Mouse (Mus musculus): ENCODE results near the gene Gnpat. TPM values are rescaled to one million over a fixed set of nuclear protein-coding genes. Genes with fewer than 3 reads are reported as not detected.

The Gnpat gene
- total and polyA plus RNA-seq, 3 experiments: 74.3 to 637 (median 117) TPM

- no peak for DNase-seq (ENCODE audit: low read depth, low spot score)
- H3K4me1 ChIP-seq (ENCODE audit: control insufficient read depth in 1 of 2, insufficient read depth in 2 of 2, low read length in 2 of 2): peaks cover 4 to 13% of the 10 kb centered on the region in 2 experiments
- H3K27ac ChIP-seq (ENCODE audit: control insufficient read depth, low read depth, low read length): no peak overlapping the region
- H3K9ac ChIP-seq (ENCODE audit: control insufficient read depth, low read depth, low read length, poor library complexity, severe bottlenecking): no peak overlapping the region
- peaks cover 3 to 14% of the 10 kb centered on the region in 2 experiments for H3K36me3 ChIP-seq (ENCODE audit: control insufficient read depth in 1 of 2, insufficient read depth in 2 of 2, low read length in 2 of 2)
- TF ChIP-seq CTCF (IDR thresholded peaks at IDR 0.05 in 2 of 3, conservative IDR thresholded peaks at IDR 0.05 in 1 of 3; ENCODE audit: control insufficient read depth in 1 of 3, insufficient read depth in 1 of 3, low read depth in 2 of 3, low read length in 3 of 3, poor library complexity in 1 of 3, severe bottlenecking in 1 of 3) (no peak), GATA1 (IDR thresholded peaks at IDR 0.05; ENCODE audit: low read depth, low read length) (no peak), MYC (IDR thresholded peaks at IDR 0.05; ENCODE audit: low read depth, low read length) (no peak), MAX (IDR thresholded peaks at IDR 0.05; ENCODE audit: low read length) (no peak), ETS1 (IDR thresholded peaks at IDR 0.05; ENCODE audit: low read depth, low read length) (no peak), ZNF384 (IDR thresholded peaks at IDR 0.05; ENCODE audit: low read depth, low read length) (no peak), EP300 (IDR thresholded peaks at IDR 0.05; ENCODE audit: low read depth in 1 of 2, low read length in 2 of 2) (no peak), RAD21 (IDR thresholded peaks at IDR 0.05; ENCODE audit: low read depth, low read length) (no peak), TBP (IDR thresholded peaks at IDR 0.05; ENCODE audit: low read depth, low read length) (no peak), NRF1 (IDR thresholded peaks at IDR 0.05; ENCODE audit: insufficient read depth, low read depth, low read length, poor library complexity, severe bottlenecking) (no peak), TCF12 (IDR thresholded peaks at IDR 0.05; ENCODE audit: low read depth, low read length) (no peak), POLR2AphosphoS2 (IDR thresholded peaks at IDR 0.05; ENCODE audit: low read length) (no peak), BHLHE40 (IDR thresholded peaks at IDR 0.05; ENCODE audit: borderline replicate concordance, low read depth, low read length) (no peak), E2F4 (IDR thresholded peaks at IDR 0.05; ENCODE audit: borderline replicate concordance, low read depth, low read length) (no peak), GABPA (IDR thresholded peaks at IDR 0.05; ENCODE audit: low read depth, low read length) (no peak), MEF2A (IDR thresholded peaks at IDR 0.05; ENCODE audit: extremely low read depth, insufficient replicate concordance, low read depth, low read length, poor library complexity, severe bottlenecking) (no peak), JUND (IDR thresholded peaks at IDR 0.05; ENCODE audit: low read depth, low read length) (no peak)
- H3K9me3 ChIP-seq (replicated peaks; ENCODE audit: insufficient read depth, low read length): no peaks in the 10 kb centered on the region
- H3K79me2 ChIP-seq (ENCODE audit: control insufficient read depth, insufficient read depth, low read length, poor library complexity): peaks cover 23% of the 10 kb centered on the region; the same call in 1 of the 2 replicates
- no peaks in the 10 kb centered on the region for H3K27me3 ChIP-seq (ENCODE audit: control insufficient read depth in 1 of 2, insufficient read depth in 2 of 2, low read length in 2 of 2)
- H3K4me3 ChIP-seq (ENCODE audit: control insufficient read depth in 1 of 2, insufficient read depth in 1 of 2, low read depth in 2 of 2, low read length in 2 of 2): no peak overlapping the region
Measured at GRCm38 (mm10) chr8:124917741-124918484, 55.1 kb downstream of the Gnpat start.

All from MEL (cell line).